Mouse (Mus musculus): ENCODE results near the gene Arid1a. TPM values are rescaled to one million over a fixed set of nuclear protein-coding genes. Genes with fewer than 3 reads are reported as not detected.
A peak's percentile ranks its signal among the peaks of the same experiment; 100 is the strongest.

The Arid1a gene
- total RNA-seq, 2 experiments from 2014 or later: 22.3 to 27.3 TPM

GRCm38 (mm10) chr4:133631769-133632411 lies 124.7 kb downstream of the Arid1a start:
- intact Hi-C loops (cut with DNase I; ENCODE audit: low total_unique reads): no loop called here
- no peak for DNase-seq

- intact Hi-C loops (cut with DNase I; ENCODE audit: low total_unique reads): no loop called here
Observed at GRCm38 (mm10) chr4:133631071-133631768, 125.3 kb downstream of the Arid1a start.

GRCm38 (mm10) chr4:133630326-133630920 lies 126.1 kb downstream of the Arid1a start:
- intact Hi-C loops (cut with DNase I; ENCODE audit: low total_unique reads): no loop called here
- DNase-seq: no peak

More at GRCm38 (mm10) chr4:133631071-133631768, 125.3 kb downstream of the Arid1a start:
- peak; percentile 20 for DNase-seq

- intact Hi-C loops (cut with DNase I; ENCODE audit: low total_unique reads): no loop called here
- no peak for DNase-seq
Observed at GRCm38 (mm10) chr4:133629191-133629590, 127.4 kb downstream of the Arid1a start.

Small RNA genes lying within 50 kb of the gene (microRNA-seq; reads per million reads assigned to microRNA genes)
- gene Mir7227: 0 reads per million in 2 experiments

Other genes starting within 250 kb of the Arid1a start
- gene Kdf1, start 237.8 kb downstream of the Arid1a start, total RNA-seq (2021): not detected
- gene Nudc, start 210.8 kb downstream of the Arid1a start, total RNA-seq (2021): 10 to 100 TPM; 49.4 to 51.3 TPM
- not detected for gene Nr0b2, start 203.4 kb downstream of the Arid1a start, total RNA-seq (2021)
- 1 to 10 TPM; 2.3 to 4.2 TPM for gene Gpatch3, start 182.0 kb downstream of the Arid1a start, total RNA-seq (2021)
- gene Gpn2, start 172.4 kb downstream of the Arid1a start, total RNA-seq (2021): 1 to 10 TPM; 5.1 to 5.4 TPM
- 1 to 10 TPM; 1.4 to 1.6 TPM for gene Sfn, start 154.6 kb downstream of the Arid1a start, total RNA-seq (2021)
- gene Zdhhc18, start 106.6 kb downstream of the Arid1a start, total RNA-seq (2021): 10 to 100 TPM; 18.2 to 26.4 TPM
- gene Pigv, start 84.1 kb downstream of the Arid1a start, total RNA-seq (2021): 1 to 10 TPM; 9.4 to 9.9 TPM
- 1 to 10 TPM; 5.0 to 5.4 TPM for gene Rps6ka1, start 131.0 kb upstream of the Arid1a start, total RNA-seq (2021)
- gene Hmgn2, start 211.9 kb upstream of the Arid1a start, total RNA-seq (2021): 100 to 1,000 TPM; 110 to 135 TPM
- 10 to 100 TPM; 11.3 to 13.0 TPM for gene Dhdds, start 244.1 kb upstream of the Arid1a start, total RNA-seq (2021)

Data from gastrocnemius, postnatal 14 days (tissue).